Mouse (Mus musculus): ENCODE measurements at regions not wholly inside any gene's neighbourhood (a gene's known extent, or its start where the extent isn't known, plus 50 kb on each side); places are given as distances from the start of the nearest gene placed in this dataset.

DNA sequence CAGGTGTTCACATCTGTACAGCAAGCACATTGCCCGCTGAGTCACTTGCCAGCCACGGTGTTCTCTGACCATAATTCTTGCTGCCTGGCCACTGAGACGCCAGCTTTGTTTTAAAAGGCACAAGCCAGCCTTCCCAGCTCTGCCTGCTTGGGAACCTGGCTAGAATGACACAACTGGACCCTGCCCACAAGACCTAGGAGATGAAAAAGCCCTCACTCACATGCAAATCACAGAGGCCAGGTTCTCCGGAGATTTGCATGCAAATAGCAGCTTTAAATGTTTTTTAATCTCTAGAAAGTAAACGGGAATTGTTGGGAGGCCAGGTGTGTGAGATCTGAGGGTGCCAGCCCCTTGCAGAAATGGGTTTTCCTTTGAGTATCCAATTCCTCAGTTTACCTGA, 71.9 kb downstream of the 1810010D01Rik start:
- H3K27ac ChIP-seq (replicated peaks; ENCODE audit: low read depth, low read length), result no peak overlapping the region
- DNase-seq (ENCODE audit: low spot score), result no peak
- H3K27me3 ChIP-seq (ENCODE audit: control insufficient read depth, insufficient read depth, low read length), result no peaks in the 10 kb centered on the region
- no peak for ATAC-seq (ENCODE audit: low FRiP score, low read depth)
- no peak overlapping the region for H3K4me3 ChIP-seq (replicated peaks; ENCODE audit: low read length)
- H3K9ac ChIP-seq (ENCODE audit: low read depth, low read length, severe bottlenecking), result no peak overlapping the region
- no peak for TF ChIP-seq POLR2A (IDR thresholded peaks at IDR 0.05; ENCODE audit: borderline replicate concordance, extremely low read depth, insufficient read depth, insufficient read length)
- no peaks in the 10 kb centered on the region for H3K4me1 ChIP-seq (ENCODE audit: control insufficient read depth, insufficient read depth, low read length)
- 0 out of 2 replicates have a peak, but pooled peaks cover 4% of the 10 kb centered on the region for H3K9me3 ChIP-seq (ENCODE audit: control insufficient read depth, low read length)
- H3K36me3 ChIP-seq (ENCODE audit: control insufficient read depth, insufficient read depth, low read length), result no peaks in the 10 kb centered on the region
- WGBS, result 21% methylated on average over 5 of the region's 5 CpGs
- no peak overlapping the region for H3K4me2 ChIP-seq (replicated peaks; ENCODE audit: low read depth, low read length, severe bottlenecking)

DNA sequence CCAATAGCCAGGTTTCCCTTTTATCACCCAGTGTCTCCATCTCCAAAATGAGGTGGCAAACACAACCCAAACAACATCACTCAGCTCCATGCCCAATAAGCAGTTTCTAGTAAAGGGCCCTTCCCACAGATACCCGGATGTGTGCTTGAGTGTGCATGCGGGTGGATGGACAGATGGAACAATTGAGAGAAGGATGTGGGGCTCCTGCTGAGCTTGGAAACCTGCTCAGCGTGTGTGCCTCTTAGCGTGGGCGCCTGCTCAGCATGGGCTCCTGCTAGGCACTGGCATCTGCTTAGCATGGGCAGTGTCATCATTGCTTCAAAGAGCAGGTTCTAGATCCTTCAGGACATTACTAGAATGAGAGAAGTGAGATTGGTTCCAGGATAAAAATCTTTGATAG, 75.4 kb downstream of the 1810010D01Rik start:
- Histone ChIP-seq H3K4me2 (replicated peaks; ENCODE audit: low read depth, low read length, severe bottlenecking) (no peak overlapping the region), H3K27ac (replicated peaks; ENCODE audit: low read depth, low read length) (no peak overlapping the region), H3K36me3 (ENCODE audit: control insufficient read depth, insufficient read depth, low read length) (no peaks in the 10 kb centered on the region), H3K9ac (ENCODE audit: low read depth, low read length, severe bottlenecking) (no peak overlapping the region), H3K4me1 (ENCODE audit: control insufficient read depth, insufficient read depth, low read length) (no peaks in the 10 kb centered on the region), H3K27me3 (ENCODE audit: control insufficient read depth, insufficient read depth, low read length) (no peaks in the 10 kb centered on the region), H3K9me3 (ENCODE audit: control insufficient read depth, low read length) (no peaks in the 10 kb centered on the region), H3K4me3 (replicated peaks; ENCODE audit: low read length) (no peak overlapping the region)
- DNase-seq (ENCODE audit: low spot score) (no peak), ATAC-seq (ENCODE audit: low FRiP score, low read depth) (no peak)
- 86% methylated on average over 5 of the region's 5 CpGs for WGBS
- TF ChIP-seq POLR2A (IDR thresholded peaks at IDR 0.05; ENCODE audit: borderline replicate concordance, extremely low read depth, insufficient read depth, insufficient read length), result no peak

DNA sequence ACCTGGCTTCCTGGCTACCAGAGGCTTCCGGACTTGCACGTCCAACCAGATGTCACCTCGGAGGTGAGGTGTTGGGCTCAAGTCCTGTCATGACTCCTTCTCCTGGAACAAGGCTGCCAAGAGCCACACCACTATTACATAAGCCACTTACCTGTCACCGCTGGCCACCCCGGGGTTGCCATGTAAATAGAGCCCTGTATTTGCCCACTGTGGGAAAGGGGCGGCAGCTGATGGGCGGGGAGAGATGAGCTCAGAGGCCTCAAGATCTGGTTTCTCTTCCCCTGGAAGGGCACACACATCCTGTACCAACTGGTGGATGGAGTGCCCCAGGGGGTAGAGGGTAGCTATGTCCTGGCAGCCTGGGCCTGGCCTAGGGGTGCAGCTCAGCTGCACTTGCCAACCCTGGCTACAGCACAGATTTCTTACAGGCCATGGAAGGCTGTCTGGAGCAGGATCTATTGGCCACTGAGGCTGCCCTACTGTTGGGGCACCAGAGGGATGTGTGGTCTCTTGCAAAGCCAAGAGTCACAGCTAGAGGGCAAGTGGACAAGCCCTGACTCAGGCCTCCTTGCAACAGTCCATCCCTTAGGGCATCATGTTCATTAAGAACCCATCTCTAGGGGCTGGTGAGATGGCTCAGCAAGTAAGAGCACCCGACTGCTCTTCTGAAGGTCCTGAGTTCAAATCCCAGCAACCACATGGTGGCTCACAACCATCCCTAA, 76.3 kb downstream of the 1810010D01Rik start:
- Histone ChIP-seq H3K4me2 (replicated peaks; ENCODE audit: low read depth, low read length, severe bottlenecking) (no peak overlapping the region), H3K4me3 (replicated peaks; ENCODE audit: low read length) (no peak overlapping the region), H3K9me3 (ENCODE audit: control insufficient read depth, low read length) (no peaks in the 10 kb centered on the region), H3K27ac (replicated peaks; ENCODE audit: low read depth, low read length) (no peak overlapping the region), H3K36me3 (ENCODE audit: control insufficient read depth, insufficient read depth, low read length) (no peaks in the 10 kb centered on the region), H3K27me3 (ENCODE audit: control insufficient read depth, insufficient read depth, low read length) (no peaks in the 10 kb centered on the region), H3K9ac (ENCODE audit: low read depth, low read length, severe bottlenecking) (no peak overlapping the region), H3K4me1 (ENCODE audit: control insufficient read depth, insufficient read depth, low read length) (peaks cover 3% of the 10 kb centered on the region; the same call in 1 of the 2 replicates)
- no peak for ATAC-seq (ENCODE audit: low FRiP score, low read depth)
- no peak for TF ChIP-seq POLR2A (IDR thresholded peaks at IDR 0.05; ENCODE audit: borderline replicate concordance, extremely low read depth, insufficient read depth, insufficient read length)
- DNase-seq (ENCODE audit: low spot score), result no peak
- WGBS, result 74% methylated on average over 8 of the region's 8 CpGs

DNA sequence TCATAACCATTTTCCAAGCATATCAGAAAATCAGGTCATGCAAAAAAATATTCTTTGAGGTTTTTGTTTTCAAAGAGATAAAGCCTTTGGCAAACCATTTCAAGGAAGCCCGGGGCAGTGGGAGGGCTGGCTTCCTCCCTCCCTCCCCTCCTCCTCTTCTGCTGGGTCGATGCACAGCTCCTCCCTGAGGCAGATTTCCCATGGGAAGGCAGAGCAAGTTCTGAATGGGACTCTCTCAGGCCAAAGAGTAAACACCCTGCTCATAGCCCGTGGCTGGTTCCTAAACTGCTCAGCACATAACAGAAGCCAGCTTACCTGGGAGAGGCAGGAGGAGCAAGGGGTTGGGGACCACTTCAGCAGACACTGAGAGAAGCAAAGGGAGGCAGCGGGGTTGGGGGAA, 77.9 kb downstream of the 1810010D01Rik start:
- no peak for ATAC-seq (ENCODE audit: low FRiP score, low read depth)

DNA sequence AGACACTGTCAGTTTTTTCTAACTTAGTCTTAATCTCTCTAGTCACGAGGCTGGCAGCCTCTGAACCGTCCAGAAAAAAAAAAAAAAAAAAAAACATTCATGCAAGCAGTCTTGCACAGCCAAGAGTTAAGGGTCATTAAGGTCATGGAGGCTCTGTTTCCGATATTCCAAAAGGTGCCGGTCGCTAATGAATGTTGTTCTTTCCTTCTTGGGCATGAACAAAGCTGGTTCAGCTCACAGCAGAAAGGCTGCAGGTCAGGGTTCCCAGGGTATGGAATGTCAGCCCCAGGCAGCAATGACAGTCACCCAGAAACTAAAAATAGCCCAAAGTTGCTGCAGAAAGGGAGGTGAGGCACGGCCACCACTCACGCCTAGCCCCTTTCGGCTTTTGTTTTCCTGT, 80.3 kb downstream of the 1810010D01Rik start:
- Histone ChIP-seq H3K9me3 (ENCODE audit: control insufficient read depth, low read length) (no peaks in the 10 kb centered on the region), H3K36me3 (ENCODE audit: control insufficient read depth, insufficient read depth, low read length) (no peaks in the 10 kb centered on the region), H3K4me3 (replicated peaks; ENCODE audit: low read length) (no peak overlapping the region), H3K4me2 (replicated peaks; ENCODE audit: low read depth, low read length, severe bottlenecking) (no peak overlapping the region), H3K4me1 (ENCODE audit: control insufficient read depth, insufficient read depth, low read length) (peaks cover 3% of the 10 kb centered on the region; the same call in 1 of the 2 replicates), H3K27me3 (ENCODE audit: control insufficient read depth, insufficient read depth, low read length) (no peaks in the 10 kb centered on the region), H3K27ac (replicated peaks; ENCODE audit: low read depth, low read length) (no peak overlapping the region), H3K9ac (ENCODE audit: low read depth, low read length, severe bottlenecking) (no peak overlapping the region)
- DNase-seq (ENCODE audit: low spot score) (no peak), ATAC-seq (ENCODE audit: low FRiP score, low read depth) (no peak)
- WGBS, result 36% methylated on average over 8 of the region's 8 CpGs
- TF ChIP-seq POLR2A (IDR thresholded peaks at IDR 0.05; ENCODE audit: borderline replicate concordance, extremely low read depth, insufficient read depth, insufficient read length), result no peak

More for the DNA sequence above, 77.9 kb downstream of the 1810010D01Rik start:
- no peaks in the 10 kb centered on the region for H3K27me3 ChIP-seq (ENCODE audit: control insufficient read depth, insufficient read depth, low read length)
- no peak overlapping the region for H3K9ac ChIP-seq (ENCODE audit: low read depth, low read length, severe bottlenecking)
- peaks cover 3% of the 10 kb centered on the region; the same call in 1 of the 2 replicates for H3K4me1 ChIP-seq (ENCODE audit: control insufficient read depth, insufficient read depth, low read length)
- no peak overlapping the region for H3K4me3 ChIP-seq (replicated peaks; ENCODE audit: low read length)
- H3K4me2 ChIP-seq (replicated peaks; ENCODE audit: low read depth, low read length, severe bottlenecking), result no peak overlapping the region
- 32% methylated on average over 4 of the region's 4 CpGs for WGBS
- no peaks in the 10 kb centered on the region for H3K9me3 ChIP-seq (ENCODE audit: control insufficient read depth, low read length)
- no peak for TF ChIP-seq POLR2A (IDR thresholded peaks at IDR 0.05; ENCODE audit: borderline replicate concordance, extremely low read depth, insufficient read depth, insufficient read length)
- H3K27ac ChIP-seq (replicated peaks; ENCODE audit: low read depth, low read length), result no peak overlapping the region
- H3K36me3 ChIP-seq (ENCODE audit: control insufficient read depth, insufficient read depth, low read length), result no peaks in the 10 kb centered on the region
- no peak for DNase-seq (ENCODE audit: low spot score)
